Mouse (Mus musculus) ovary, adult 10 weeks (tissue): ENCODE data around the gene Ppwd1. TPM values are rescaled to one million over a fixed set of nuclear protein-coding genes. Genes with fewer than 3 reads are reported as not detected.

Experiments used
- polyA plus RNA-seq: library from polyadenylated mRNA; stranded (reverse); fragments of 350-450 nt; fragmentation: Illumina TruSeq; extraction: RNeasy Lipid Tissue Mini Kit (QIAGEN cat#74804); gene quantifications from one replicate; pipeline ENCODE4 v1.2.3, GENCODE M21; 2014

Ppwd1 gene
- polyA plus RNA-seq = 57.9 TPM

GRCm38 (mm10) chr13:104228384-104229066, at the start of gene Ppwd1, which contains the start of gene Cenpk:
Ppwd1 (minus strand) TSS chr13:104228843.
Cenpk (plus strand) TSS chr13:104228611.

GRCm38 (mm10) chr13:104178650-104179121, 50.0 kb downstream of the Ppwd1 start, which contains the start of gene Trim23:
Trim23 (plus strand) TSS chr13:104178797.

GRCm38 (mm10) chr13:104177796-104178649, 50.6 kb downstream of the Ppwd1 start, which contains the start of gene Trappc13:
Trappc13 (minus strand) TSS chr13:104178469.

Other genes with a start within 250 kb of the Ppwd1 start
- 72.6 TPM for gene Nln, start 119.2 kb downstream of the Ppwd1 start, polyA plus RNA-seq
- gene Sgtb, start 119.1 kb downstream of the Ppwd1 start, polyA plus RNA-seq = 8.3 TPM
- gene Trappc13, start 50.4 kb downstream of the Ppwd1 start, polyA plus RNA-seq = 91.7 TPM
- gene Trim23, start 50.0 kb downstream of the Ppwd1 start, polyA plus RNA-seq = 107 TPM
- gene Cenpk, start 232 bp downstream of the Ppwd1 start, polyA plus RNA-seq = 115 TPM
- 14.6 TPM for gene Adamts6, start 59.0 kb upstream of the Ppwd1 start, polyA plus RNA-seq